Mouse (Mus musculus): ENCODE data around the gene Fat3.

DNA sequence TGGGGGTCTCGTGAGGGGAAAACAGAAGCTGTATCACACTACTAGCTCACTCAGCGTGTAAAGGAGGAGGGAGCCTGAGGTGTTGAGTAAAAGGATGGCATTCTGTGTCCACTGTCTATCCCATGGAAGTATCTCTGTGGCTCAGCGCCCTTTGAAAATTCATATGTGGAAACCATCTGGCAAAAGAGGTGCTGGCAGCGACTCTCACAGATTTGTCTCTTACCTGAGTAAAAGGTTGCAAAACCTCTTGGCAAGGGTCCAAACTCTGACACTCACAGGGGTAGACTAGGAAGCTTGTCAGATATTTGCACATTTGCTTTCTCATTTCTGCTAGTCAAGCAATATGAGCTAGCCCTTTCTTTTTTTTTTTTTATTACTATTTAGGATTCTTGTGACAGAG lies 331.8 kb downstream of the Fat3 start:
- TF ChIP-seq CTCF (IDR thresholded peaks at IDR 0.05; ENCODE audit: low read depth) (no peak), EP300 (optimal IDR thresholded peaks at IDR 0.05) (no peak)
